15 mouse cellular contexts compared by ENCODE assay signal in genomic region chr17:27229710-27230454, GRCm38 (mm10).
"Had no signal": no experiment of that assay in that cellular context is flagged by ENCODE, and none has a peak within 500 bp of the region (broad histone marks: within the 10 kb centered on the region; RNA-seq: fewer than 3 reads in every experiment).

No protein-coding gene starts in this region.

- H3K27me3 ChIP-seq: liver, embryonic 15.5 days had no signal

- H3K9me3 ChIP-seq: limb, embryonic 10.5 days; liver, embryonic 15.5 days; midbrain, embryonic 10.5 days had no signal

- H3K4me1 ChIP-seq: liver, embryonic 15.5 days had no signal

- H3K4me2 ChIP-seq: liver, embryonic 11.5 days; liver, embryonic 15.5 days had no signal

- H3K4me3 ChIP-seq: left cerebral cortex, adult 2 months; limb, embryonic 10.5 days; liver, embryonic 15.5 days; midbrain, embryonic 10.5 days; myocyte had no signal

- H3K27ac ChIP-seq: left cerebral cortex, adult 2 months; limb, embryonic 10.5 days; liver, embryonic 15.5 days had no signal

- H3K36me3 ChIP-seq: limb, embryonic 10.5 days; liver, embryonic 15.5 days; midbrain, embryonic 10.5 days had no signal

- ATAC-seq: lung, postnatal 0 days had no signal

- DNase-seq: kidney, postnatal 25 days; lung, adult 2 months; lung, postnatal 36 days; retina, postnatal 1 day; right cerebral cortex, postnatal 4 days; spleen, adult 18-20 months; thymus, adult 18-20 months; thymus, postnatal 14 days had no signal

- H3K9ac ChIP-seq: liver, embryonic 15.5 days had no signal
